Mouse (Mus musculus) layer of hippocampus, adult 2 months (tissue): Measurements from ENCODE around the gene Pgf. TPM values are rescaled to one million over a fixed set of nuclear protein-coding genes. Genes with fewer than 3 reads are reported as not detected.

ENCODE experiments used
- DNase-seq, 2 experiments: peaks; one replicate each; pipeline ENCODE4 v3.0.0; 2022; ENCODE audit warnings: low spot score in 2 of 2
- H3K27ac ChIP-seq: fragments of 200-600 bp; 2 replicates; pipeline ENCODE4 v1.8.1; 2022
- H3K4me3 ChIP-seq: fragments of 200-600 bp; 2 replicates; pipeline ENCODE4 v1.8.1; 2022; ENCODE audit warnings: mild to moderate bottlenecking
- CTCF ChIP-seq: fragments of 200-600 bp; conservative IDR thresholded peaks from 2 replicates; pipeline ENCODE4 v1.8.1; 2022; ENCODE audit warnings: antibody characterized with exemption, mild to moderate bottlenecking, moderate library complexity
- total RNA-seq, 2 experiments: library from RNA; stranded (reverse); gene quantifications; 2 replicates each; pipeline ENCODE4 v1.2.3; 2021

Gene Pgf
- total RNA-seq, 2 experiments from 2014 or later: 4.7 to 5.2 TPM

DNA sequence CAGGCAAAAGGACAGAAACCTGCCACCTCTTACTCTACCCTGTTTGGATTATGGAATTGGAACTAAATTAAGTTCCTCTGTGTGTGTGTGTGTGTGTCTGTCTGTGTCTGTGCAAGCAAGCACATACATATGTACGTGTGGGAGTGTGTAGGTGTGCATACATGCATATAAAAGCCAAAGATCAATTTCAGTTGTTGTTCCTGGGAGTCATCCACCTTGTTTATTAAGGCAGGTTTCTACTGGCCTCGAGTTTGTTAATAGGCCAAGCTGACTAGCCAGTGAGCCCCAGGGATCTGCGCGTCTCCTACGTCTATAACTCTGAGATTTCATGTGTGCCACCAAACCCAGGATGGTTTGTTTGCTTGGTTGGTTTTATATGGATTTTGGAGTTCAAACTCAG is 52.8 kb downstream of the Pgf start:
- no peak for TF ChIP-seq CTCF
- no peak overlapping the region for H3K27ac ChIP-seq
- H3K4me3 ChIP-seq: no peak overlapping the region
- no peak for DNase-seq

DNA sequence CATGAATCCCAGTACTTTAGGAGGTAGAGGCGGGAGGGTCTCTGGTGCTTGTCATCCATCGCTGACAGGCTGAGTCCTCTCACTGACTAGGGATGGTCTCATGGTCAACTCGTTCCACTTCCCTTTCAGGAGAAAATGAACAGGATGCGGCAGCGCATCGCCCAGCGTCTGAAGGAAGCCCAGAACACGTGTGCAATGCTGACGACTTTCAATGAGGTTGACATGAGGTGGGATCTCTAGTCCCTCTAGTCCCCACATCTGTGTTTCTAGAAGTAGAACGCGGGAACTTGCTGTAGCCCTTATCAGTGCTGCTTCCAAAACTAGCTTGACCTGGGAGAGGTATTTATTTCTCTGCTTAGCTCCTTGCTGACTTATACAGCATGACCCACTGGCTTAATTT is 53.9 kb downstream of the Pgf start:
- no peak for TF ChIP-seq CTCF
- no peak for DNase-seq
- Histone ChIP-seq H3K4me3 (no peak overlapping the region), H3K27ac (no peak overlapping the region)

DNA sequence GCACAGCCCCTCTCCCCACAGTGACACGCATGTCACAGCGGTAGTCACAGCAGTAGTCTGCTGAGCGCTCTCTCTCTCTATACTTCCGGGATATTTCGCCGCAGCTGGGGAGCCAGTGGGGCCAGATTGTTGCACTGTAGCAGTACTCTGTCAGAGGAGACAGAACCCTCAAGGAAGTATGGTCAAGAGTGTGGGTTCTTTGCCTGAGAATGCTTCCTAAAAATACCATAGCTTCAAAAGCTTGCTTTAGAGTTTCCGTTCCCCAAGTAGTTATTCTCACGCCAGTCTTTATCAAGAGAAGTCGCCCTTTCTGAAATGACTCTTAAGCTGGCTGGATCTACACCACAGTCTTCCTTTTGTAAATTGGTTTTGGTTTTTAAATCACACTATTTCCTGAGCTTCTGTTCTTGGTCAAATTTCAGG is 54.5 kb downstream of the Pgf start:
- Histone ChIP-seq H3K27ac (peak overlapping the region; percentile 18; the same call in 1 of the 2 replicates), H3K4me3 (no peak overlapping the region)
- no peak for TF ChIP-seq CTCF
- no peak for DNase-seq

DNA sequence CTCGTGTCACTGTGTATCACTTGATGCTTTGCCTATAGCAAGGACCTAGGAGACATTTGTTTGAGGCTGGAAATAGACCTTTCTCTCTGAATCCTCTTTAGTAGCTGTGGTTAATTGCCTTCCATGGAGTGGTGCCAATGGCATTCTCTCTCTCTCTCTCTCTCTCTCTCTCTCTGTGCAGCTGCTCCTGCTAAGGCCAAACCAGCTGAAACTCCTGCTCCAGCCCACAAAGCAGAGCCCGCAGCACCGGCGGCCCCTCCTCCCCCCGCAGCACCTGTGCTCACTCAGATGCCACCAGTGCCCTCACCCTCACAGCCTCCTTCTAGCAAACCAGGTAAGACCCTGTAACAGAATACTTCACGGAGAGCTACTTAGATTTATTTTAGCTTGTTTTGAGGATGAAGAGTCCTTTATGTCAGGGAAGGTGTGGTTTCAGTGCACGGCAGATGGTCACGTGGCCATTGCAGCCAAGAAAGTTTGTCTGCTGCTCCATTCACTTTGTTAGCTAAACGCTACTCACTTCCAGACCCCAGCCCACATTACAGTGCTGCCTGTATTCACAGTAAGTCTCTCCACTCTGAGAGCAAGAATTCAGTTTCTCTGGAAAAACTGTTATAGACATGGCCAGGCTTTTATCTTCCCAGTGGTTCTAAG is 55.7 kb downstream of the Pgf start:
- Histone ChIP-seq H3K27ac (no peak overlapping the region), H3K4me3 (no peak overlapping the region)
- TF ChIP-seq CTCF: no peak
- DNase-seq: no peak

Other genes starting within 250 kb of the Pgf start
- 10 to 100 TPM; 33.8 to 34.7 TPM for gene Fcf1, start 206.9 kb downstream of the Pgf start, total RNA-seq
- 100 to 1,000 TPM; 108 to 115 TPM for gene Arel1, start 206.9 kb downstream of the Pgf start, total RNA-seq
- gene Ylpm1, start 181.5 kb downstream of the Pgf start, total RNA-seq: 100 to 1,000 TPM; 129 to 146 TPM
- 1 to 10 TPM; 2.0 to 2.2 TPM for gene Prox2, start 67.0 kb downstream of the Pgf start, total RNA-seq
- gene Dlst, start 67.0 kb downstream of the Pgf start, total RNA-seq: 100 to 1,000 TPM; 145 to 155 TPM
- 10 to 100 TPM; 39.0 to 40.0 TPM for gene Rps6kl1, start 26.5 kb downstream of the Pgf start, total RNA-seq
- gene Eif2b2, start 41.7 kb upstream of the Pgf start, total RNA-seq: 10 to 100 TPM; 63.5 to 65.3 TPM
- 10 to 100 TPM; 19.3 to 19.9 TPM for gene Mlh3, start 92.8 kb upstream of the Pgf start, total RNA-seq
- gene Acyp1, start 110.6 kb upstream of the Pgf start, total RNA-seq: 10 to 100 TPM; 26.9 to 31.7 TPM
- 1 to 10 TPM; 1.2 to 1.3 TPM for gene Zc2hc1c, start 110.8 kb upstream of the Pgf start, total RNA-seq
- 10 to 100 TPM; 34.2 to 35.5 TPM for gene Nek9, start 161.6 kb upstream of the Pgf start, total RNA-seq
- gene Tmed10, start 197.1 kb upstream of the Pgf start, total RNA-seq: 100 to 1,000 TPM; 156 to 166 TPM